Mouse (Mus musculus) ovary, postnatal 10 days (tissue): ENCODE results near the gene Supv3l1.
A peak's percentile ranks its signal among the peaks of the same experiment; 100 is the strongest.

Source experiments
- DNase-seq: peaks from one replicate; pipeline ENCODE4 v3.0.0; 2022; ENCODE audit warnings: low spot score

The Supv3l1 gene

GRCm38 (mm10) chr10:62413606-62413982 is 35.9 kb downstream of the Supv3l1 start:
- DNase-seq: no peak

DNA sequence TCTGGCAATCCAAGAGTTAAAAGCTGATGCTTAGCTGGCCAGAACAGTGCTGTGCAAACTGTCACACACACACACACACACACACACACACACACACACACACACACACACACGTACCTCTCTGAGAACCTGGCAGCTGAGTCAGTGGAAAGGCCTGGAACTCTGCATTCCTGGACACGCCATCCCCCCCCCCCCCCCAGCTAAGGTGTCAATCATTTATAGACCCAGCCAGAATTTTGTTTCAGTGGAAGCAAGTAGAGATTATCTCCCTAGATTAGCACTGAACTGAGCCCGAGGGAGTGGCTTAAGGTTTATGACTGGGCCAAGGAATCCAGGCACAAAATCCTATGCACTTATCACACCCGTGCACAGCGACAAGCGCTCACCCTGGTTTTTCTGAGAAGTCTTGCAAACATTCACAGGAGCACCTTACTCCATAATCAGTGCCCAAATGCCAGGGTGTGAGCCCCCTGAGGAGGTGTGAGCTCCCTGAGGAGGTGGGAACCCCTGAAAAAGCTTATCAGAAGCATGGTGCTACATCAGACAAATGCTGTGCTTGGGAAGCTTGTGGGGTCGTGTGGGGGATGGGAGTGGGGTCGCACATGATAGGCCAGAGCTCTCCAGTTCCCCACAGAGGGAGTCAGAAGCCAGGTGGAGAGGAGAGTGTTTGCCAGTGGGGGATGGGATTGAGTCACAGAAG is 36.5 kb downstream of the Supv3l1 start:
- DNase-seq: no peak

- no peak for DNase-seq
Measured at GRCm38 (mm10) chr10:62411431-62412410, 37.8 kb downstream of the Supv3l1 start.

DNA sequence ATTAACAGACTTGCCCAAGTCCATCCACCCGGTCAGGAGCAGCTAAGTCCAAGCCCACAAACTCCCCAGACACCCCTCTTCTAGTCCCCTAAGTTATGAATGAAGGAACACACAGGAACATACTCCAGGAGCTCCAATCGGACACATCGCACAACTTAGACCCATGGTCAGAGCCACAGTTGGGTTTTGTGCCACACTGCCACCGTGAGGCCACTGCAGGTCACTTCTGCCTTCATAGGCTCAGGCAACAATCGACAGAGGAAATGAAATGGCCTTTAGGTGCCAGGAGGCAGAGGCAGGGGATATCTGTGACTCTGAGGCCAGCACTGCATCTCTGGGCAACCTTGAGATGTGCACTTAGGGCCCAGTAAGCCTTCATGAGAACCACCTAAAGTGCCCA is 38.6 kb downstream of the Supv3l1 start:
- DNase-seq: peak; percentile 21

GRCm38 (mm10) chr10:62404901-62405300 is 44.6 kb downstream of the Supv3l1 start:
- DNase-seq: no peak

DNA sequence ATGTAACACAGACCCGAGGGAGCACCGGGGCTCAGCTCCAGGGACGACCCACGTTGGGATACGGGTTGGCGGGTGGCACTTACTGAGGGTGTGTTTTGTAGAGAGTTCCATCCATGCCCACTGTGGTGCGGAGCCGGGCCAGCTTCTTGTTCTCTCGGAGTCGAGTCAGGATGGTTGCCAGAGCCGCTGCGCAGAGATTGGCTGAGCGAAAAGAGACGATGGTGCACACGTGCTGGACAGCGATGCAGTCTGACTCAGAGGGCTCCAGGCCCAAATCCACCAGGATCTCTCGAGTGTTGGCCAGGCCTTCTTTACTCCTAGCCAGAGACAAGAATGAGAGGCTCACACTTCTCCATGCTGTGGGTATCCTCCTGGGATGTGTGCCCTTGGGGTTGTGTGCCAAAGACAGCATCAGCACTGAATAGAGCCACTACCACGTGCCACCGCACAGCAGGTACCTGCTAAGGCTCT is 47.9 kb downstream of the Supv3l1 start:
- DNase-seq: no peak

GRCm38 (mm10) chr10:62383011-62383410 is 66.5 kb downstream of the Supv3l1 start:
- DNase-seq: no peak

DNA sequence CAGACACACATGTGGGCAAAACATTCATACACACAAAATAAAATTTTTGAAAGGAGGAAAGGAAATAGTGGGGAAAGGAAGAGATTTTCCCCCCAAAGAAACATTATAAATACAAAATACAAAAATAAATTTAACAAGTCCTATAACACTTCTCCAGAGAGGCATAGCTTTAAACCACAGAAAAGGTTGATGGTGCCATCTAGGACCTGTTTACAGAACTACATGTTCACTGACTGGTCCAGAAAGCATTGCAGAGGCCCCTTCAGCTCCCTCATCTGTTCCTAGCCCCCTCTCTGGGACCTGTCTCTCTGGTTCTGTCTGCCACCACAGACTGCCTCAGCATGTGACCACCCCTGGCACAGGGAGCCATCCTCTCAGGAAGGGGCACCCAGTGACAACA is 68.6 kb downstream of the Supv3l1 start:
- no peak for DNase-seq

- no peak for DNase-seq
Measured at GRCm38 (mm10) chr10:62379808-62380207, 69.7 kb downstream of the Supv3l1 start, which contains the start of gene Hk1. Gene Hk1, minus strand, starts transcription at chr10:62379908.
